Mouse (Mus musculus) C2C12 (cell line): Measurements from ENCODE around the gene Muc4. TPM values are rescaled to one million over a fixed set of nuclear protein-coding genes. Genes with fewer than 3 reads are reported as not detected.

ENCODE experiments used
- H3K27me3 ChIP-seq: one replicate; pipeline ENCODE4 v1.6.1; 2011; ENCODE audit not compliant: control insufficient read depth, insufficient read depth, insufficient read length
- H3K36me3 ChIP-seq: one replicate; pipeline ENCODE4 v1.6.1; 2011; ENCODE audit not compliant: control insufficient read depth, insufficient read depth
- H3K4me3 ChIP-seq: one replicate; pipeline ENCODE4 v1.5.1; 2011; ENCODE audit warnings: mild to moderate bottlenecking, control low read depth; ENCODE audit not compliant: poor library complexity, insufficient read depth, severe bottlenecking
- H3K79me2 ChIP-seq: one replicate; pipeline ENCODE4 v1.6.1; 2011; ENCODE audit not compliant: control insufficient read depth, insufficient read depth
- H3K79me3 ChIP-seq: one replicate; pipeline ENCODE4 v1.6.1; 2011; ENCODE audit warnings: low read depth, control low read depth
- H3ac ChIP-seq: one replicate; pipeline ENCODE3; 2011; ENCODE audit warnings: low read depth; ENCODE audit not compliant: control insufficient read depth, insufficient read length
- CEBPB ChIP-seq: IDR thresholded peaks from one replicate; pipeline ENCODE4 v1.6.1; 2011; ENCODE audit warnings: low read depth, mild to moderate bottlenecking, control low read depth, moderate library complexity
- CTCF ChIP-seq: IDR thresholded peaks from one replicate; pipeline ENCODE4 v1.5.1; 2011; ENCODE audit not compliant: control insufficient read depth, insufficient read depth, insufficient read length
- FOSL1 ChIP-seq: IDR thresholded peaks from one replicate; pipeline ENCODE4 v1.8.0; 2011; ENCODE audit warnings: mild to moderate bottlenecking, low read length; ENCODE audit not compliant: poor library complexity, insufficient read depth, severe bottlenecking
- MAX ChIP-seq: IDR thresholded peaks from one replicate; pipeline ENCODE4 v1.6.1; 2011; ENCODE audit warnings: mild to moderate bottlenecking, control low read depth
- MYOD1 ChIP-seq: IDR thresholded peaks from one replicate; pipeline ENCODE4 v1.6.1; 2011; ENCODE audit warnings: low read depth; ENCODE audit not compliant: control insufficient read depth, insufficient read length
- MYOG ChIP-seq: IDR thresholded peaks from one replicate; pipeline ENCODE4 v1.6.1; 2011; ENCODE audit not compliant: control insufficient read depth, insufficient read length; ENCODE audit errors: extremely low read depth
- USF1 ChIP-seq: IDR thresholded peaks from one replicate; pipeline ENCODE4 v1.6.1; 2011; ENCODE audit warnings: low read depth, mild to moderate bottlenecking, control low read depth, moderate library complexity
- polyA plus RNA-seq: library from polyadenylated mRNA; unstranded; fragments of >200 nt; fragmentation: generic; extraction: Trizol; gene quantifications from one replicate; pipeline ENCODE4 v1.2.1, GENCODE M21; 2012; ENCODE audit warnings: missing spikeins

Gene Muc4
- polyA plus RNA-seq, 1 experiment = 0.01 TPM

- Histone ChIP-seq H3K4me3 (no peak overlapping the region), H3ac (no peak overlapping the region), H3K79me2 (no peaks in the 10 kb centered on the region), H3K36me3 (no peaks in the 10 kb centered on the region), H3K27me3 (no peaks in the 10 kb centered on the region), H3K79me3 (no peaks in the 10 kb centered on the region)
- TF ChIP-seq MAX (no peak), USF1 (no peak), CEBPB (no peak), FOSL1 (no peak), CTCF (no peak), MYOD1 (no peak), MYOG (no peak)
Observed at GRCm38 (mm10) chr16:32697665-32698446, 37.8 kb upstream of the Muc4 start.

- no peak overlapping the region for H3K4me3 ChIP-seq
- H3ac ChIP-seq = no peak overlapping the region
- no peaks in the 10 kb centered on the region for H3K27me3 ChIP-seq
- TF ChIP-seq USF1 (no peak), CTCF (no peak), CEBPB (no peak), MYOG (no peak), MAX (no peak), FOSL1 (no peak), MYOD1 (no peak)
- H3K79me3 ChIP-seq = no peaks in the 10 kb centered on the region
- no peaks in the 10 kb centered on the region for H3K79me2 ChIP-seq
- H3K36me3 ChIP-seq = no peaks in the 10 kb centered on the region
Observed at GRCm38 (mm10) chr16:32698550-32698949, 37.1 kb upstream of the Muc4 start.

- H3K79me2 ChIP-seq = no peaks in the 10 kb centered on the region
- TF ChIP-seq CEBPB (no peak), CTCF (no peak), MYOG (no peak), MYOD1 (no peak), MAX (no peak), USF1 (no peak), FOSL1 (no peak)
- no peak overlapping the region for H3K4me3 ChIP-seq
- H3K79me3 ChIP-seq = no peaks in the 10 kb centered on the region
- no peaks in the 10 kb centered on the region for H3K27me3 ChIP-seq
- no peaks in the 10 kb centered on the region for H3K36me3 ChIP-seq
- H3ac ChIP-seq = no peak overlapping the region
Observed at GRCm38 (mm10) chr16:32703312-32703912, 32.3 kb upstream of the Muc4 start.

- Histone ChIP-seq H3K79me3 (no peaks in the 10 kb centered on the region), H3ac (no peak overlapping the region), H3K79me2 (no peaks in the 10 kb centered on the region), H3K27me3 (no peaks in the 10 kb centered on the region), H3K4me3 (no peak overlapping the region), H3K36me3 (no peaks in the 10 kb centered on the region)
- TF ChIP-seq CTCF (no peak), FOSL1 (no peak), USF1 (no peak), MYOG (no peak), MAX (no peak), CEBPB (no peak), MYOD1 (no peak)
Observed at GRCm38 (mm10) chr16:32705606-32706005, 30.1 kb upstream of the Muc4 start.

GRCm38 (mm10) chr16:32707111-32707823 lies 28.4 kb upstream of the Muc4 start:
- Histone ChIP-seq H3ac (no peak overlapping the region), H3K79me2 (no peaks in the 10 kb centered on the region), H3K27me3 (no peaks in the 10 kb centered on the region), H3K79me3 (no peaks in the 10 kb centered on the region), H3K4me3 (no peak overlapping the region), H3K36me3 (no peaks in the 10 kb centered on the region)
- TF ChIP-seq CTCF = no peak
